ENCODE assay signal across 8 mouse cellular contexts in the genomic region with DNA sequence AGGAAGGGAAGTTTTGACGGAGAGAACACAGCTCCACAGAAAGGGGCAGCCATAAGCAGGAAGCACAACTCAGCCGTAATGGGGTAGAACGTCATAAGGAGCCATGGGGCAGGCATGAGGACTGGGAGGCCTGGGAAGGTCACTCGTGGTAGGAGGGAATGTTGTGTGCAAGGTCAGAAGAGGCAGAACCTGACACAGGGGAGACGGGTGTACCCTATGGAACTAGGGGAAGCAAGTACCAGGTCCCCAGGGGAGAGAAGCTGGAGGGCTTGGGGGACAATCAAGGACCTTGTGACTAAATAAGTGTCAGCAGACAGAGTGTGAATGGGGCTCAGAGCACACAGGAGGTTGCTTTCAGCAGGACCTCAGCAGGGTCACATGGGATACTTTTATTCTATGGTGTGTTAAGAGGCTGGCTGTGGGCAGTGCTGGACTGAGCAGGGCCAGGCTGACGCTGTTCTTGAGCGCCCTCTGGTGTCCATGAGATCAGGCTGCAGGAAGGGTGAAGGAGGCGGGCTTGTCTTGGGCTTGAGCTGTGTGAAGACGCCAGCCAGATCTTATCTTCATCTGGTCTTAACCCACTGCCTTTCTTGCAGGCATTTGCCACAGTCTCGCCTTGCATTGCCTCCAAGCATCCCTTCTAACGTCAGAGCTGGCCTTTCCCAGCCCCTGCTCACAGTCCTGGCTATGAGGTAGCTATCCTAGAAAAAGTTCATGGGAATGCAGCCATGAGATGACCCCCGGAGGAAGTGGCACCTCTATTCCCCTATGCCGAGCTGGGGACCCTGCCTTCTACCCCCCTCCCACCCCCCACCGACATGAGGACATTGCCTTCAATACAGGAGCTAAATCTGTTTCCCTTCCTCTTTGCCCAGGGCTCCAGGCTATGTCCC. TPM values are rescaled to one million over a fixed set of nuclear protein-coding genes. Genes with fewer than 3 reads are reported as not detected.
DNase-seq lines count a peak whose midpoint lies in the region; ATAC-seq and TF ChIP-seq lines count a peak whose summit lies in the region.

No protein-coding gene starts in this region.

- 32% methylated on average over 14 of the region's 14 CpGs for WGBS in intestine, postnatal 0 days
- WGBS in midbrain, embryonic 10.5 days, result 37% methylated on average over 14 of the region's 14 CpGs

- peak; percentile 91 for TF ChIP-seq CTCF in intestine, postnatal 0 days (IDR thresholded peaks at IDR 0.05; ENCODE audit: low read depth)

- H3K4me1 ChIP-seq in intestine, postnatal 0 days (replicated peaks; ENCODE audit: control insufficient read depth, insufficient read depth, low read length), result no peaks in the 10 kb centered on the region
- H3K4me1 ChIP-seq in midbrain, embryonic 10.5 days, result no peaks in the 10 kb centered on the region; the same call in 1 of the 2 replicates

- no peak overlapping the region for H3K4me3 ChIP-seq in intestine, postnatal 0 days (ENCODE audit: low read depth, low read length)
- H3K4me3 ChIP-seq in midbrain, embryonic 10.5 days, result no peak overlapping the region

- no peak overlapping the region for H3K27ac ChIP-seq in intestine, postnatal 0 days (ENCODE audit: low read depth, low read length)
- no peak overlapping the region for H3K27ac ChIP-seq in midbrain, embryonic 10.5 days (replicated peaks)

- no peaks in the 10 kb centered on the region for H3K9me3 ChIP-seq in intestine, postnatal 0 days (ENCODE audit: control insufficient read depth)
- H3K9me3 ChIP-seq in midbrain, embryonic 10.5 days (replicated peaks), result no peaks in the 10 kb centered on the region

- H3K36me3 ChIP-seq in intestine, postnatal 0 days (ENCODE audit: control insufficient read depth, insufficient read depth), result no peaks in the 10 kb centered on the region
- no peaks in the 10 kb centered on the region for H3K36me3 ChIP-seq in midbrain, embryonic 10.5 days

- intact Hi-C loops in heart, postnatal 25 days (cut with DNase I), result no loop called here
- intact Hi-C loops in left cerebral cortex, postnatal 4 days (cut with DNase I), result no loop called here

- H3K9ac ChIP-seq in intestine, postnatal 0 days (ENCODE audit: low read depth, low read length), result no peak overlapping the region

- peak; percentile 90 for DNase-seq in heart, adult 11 months
- DNase-seq in heart, postnatal 25 days (ENCODE audit: low spot score), result no peak
- peak; percentile 43 to 47 for DNase-seq in cerebellum, postnatal 36 days
- peak; percentile 69 for DNase-seq in gastrocnemius, postnatal 10 days
- DNase-seq in left cerebral cortex, postnatal 4 days, result peak; percentile 69
- DNase-seq in midbrain, embryonic 10.5 days (ENCODE audit: low spot score), result peak; percentile 72
- peak; percentile 29 for DNase-seq in skeletal muscle tissue, adult 2 months (ENCODE audit: low read depth, low spot score)

- peak; percentile 64; the same call in 1 of the 2 replicates for ATAC-seq in intestine, postnatal 0 days

- H3K4me2 ChIP-seq in intestine, postnatal 0 days (replicated peaks; ENCODE audit: low read depth), result no peak overlapping the region

- no peaks in the 10 kb centered on the region for H3K27me3 ChIP-seq in intestine, postnatal 0 days (replicated peaks; ENCODE audit: control insufficient read depth, insufficient read depth, low read length)
- no peaks in the 10 kb centered on the region for H3K27me3 ChIP-seq in midbrain, embryonic 10.5 days (ENCODE audit: low read depth, poor library complexity, severe bottlenecking)

RNA-seq across cellular contexts. Expression of gene Klk15, which starts 13.7 kb away (rescaled TPM):
- not detected for total RNA-seq in heart, postnatal 25 days (2021)
- not detected for total RNA-seq in gastrocnemius, postnatal 10 days (2021)
- not detected in 2 replicates for polyA plus RNA-seq in intestine, postnatal 0 days (2015; fragmentation: Nextera tagmentation; extraction: Ambion mirVana)
- not detected for total RNA-seq in left cerebral cortex, postnatal 4 days (2021)
- polyA plus RNA-seq in midbrain, embryonic 10.5 days (2016; fragmentation: Nextera tagmentation; extraction: Ambion mirVana), result not detected in 2 replicates

RNA-seq across cellular contexts. Expression of gene Klk1b8, which starts 30.7 kb away (rescaled TPM):
- total RNA-seq in heart, postnatal 25 days (2021), result not detected
- not detected for total RNA-seq in gastrocnemius, postnatal 10 days (2021)
- not detected in 2 replicates for polyA plus RNA-seq in intestine, postnatal 0 days (2015; fragmentation: Nextera tagmentation; extraction: Ambion mirVana)
- total RNA-seq in left cerebral cortex, postnatal 4 days (2021), result not detected
- not detected in 2 replicates for polyA plus RNA-seq in midbrain, embryonic 10.5 days (2016; fragmentation: Nextera tagmentation; extraction: Ambion mirVana)

RNA-seq across cellular contexts. Expression of gene Klk4, which starts 38.8 kb away (rescaled TPM):
- not detected for total RNA-seq in heart, postnatal 25 days (2021)
- total RNA-seq in gastrocnemius, postnatal 10 days (2021), result not detected
- polyA plus RNA-seq in intestine, postnatal 0 days (2015; fragmentation: Nextera tagmentation; extraction: Ambion mirVana), result not detected in 2 replicates
- not detected for total RNA-seq in left cerebral cortex, postnatal 4 days (2021)
- not detected in 2 replicates for polyA plus RNA-seq in midbrain, embryonic 10.5 days (2016; fragmentation: Nextera tagmentation; extraction: Ambion mirVana)

RNA-seq across cellular contexts. Expression of gene Klk1b1, which starts 46.7 kb away (rescaled TPM):
- not detected for total RNA-seq in heart, postnatal 25 days (2021)
- not detected for total RNA-seq in gastrocnemius, postnatal 10 days (2021)
- polyA plus RNA-seq in intestine, postnatal 0 days (2015; fragmentation: Nextera tagmentation; extraction: Ambion mirVana), result not detected in 2 replicates
- not detected for total RNA-seq in left cerebral cortex, postnatal 4 days (2021)
- not detected in 2 replicates for polyA plus RNA-seq in midbrain, embryonic 10.5 days (2016; fragmentation: Nextera tagmentation; extraction: Ambion mirVana)

RNA-seq across cellular contexts. Expression of gene Klk1b9, which starts 56.1 kb away (rescaled TPM):
- total RNA-seq in heart, postnatal 25 days (2021), result not detected
- total RNA-seq in gastrocnemius, postnatal 10 days (2021), result not detected
- not detected in 2 replicates for polyA plus RNA-seq in intestine, postnatal 0 days (2015; fragmentation: Nextera tagmentation; extraction: Ambion mirVana)
- not detected for total RNA-seq in left cerebral cortex, postnatal 4 days (2021)
- polyA plus RNA-seq in midbrain, embryonic 10.5 days (2016; fragmentation: Nextera tagmentation; extraction: Ambion mirVana), result not detected in 2 replicates
